Mouse (Mus musculus) urinary bladder, postnatal 14 days (tissue): ENCODE results near the gene Gpsm2.
"Not testable (repeated sequence)": the region's sequence is repeated elsewhere in the genome, so short reads cannot be mapped to it uniquely, and the experiment has no call there.

Source experiments
- DNase-seq: peaks from one replicate; pipeline ENCODE4 v3.0.0; 2021; ENCODE audit warnings: low spot score

The Gpsm2 gene

DNA sequence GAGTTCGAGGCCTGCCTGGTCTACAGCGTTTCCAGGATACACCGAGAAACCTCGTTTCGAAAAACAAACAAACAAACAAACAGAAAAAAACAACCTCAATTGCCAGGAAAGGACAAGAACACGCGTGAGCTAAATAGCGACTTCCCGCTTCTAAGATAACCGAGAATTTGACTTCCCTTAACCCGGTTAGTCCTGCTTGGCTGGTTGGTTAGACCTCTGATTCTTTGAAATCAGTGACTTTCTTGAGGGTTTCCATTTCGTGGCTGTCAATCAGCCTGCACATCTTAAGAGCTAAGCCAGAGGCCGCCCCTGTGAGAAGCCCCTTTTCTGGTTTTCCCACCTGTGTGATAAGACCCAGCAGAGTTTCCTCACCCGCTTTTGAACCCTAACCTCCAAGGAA lies 67.5 kb downstream of the Gpsm2 start:
- peak; percentile 19 for DNase-seq

DNA sequence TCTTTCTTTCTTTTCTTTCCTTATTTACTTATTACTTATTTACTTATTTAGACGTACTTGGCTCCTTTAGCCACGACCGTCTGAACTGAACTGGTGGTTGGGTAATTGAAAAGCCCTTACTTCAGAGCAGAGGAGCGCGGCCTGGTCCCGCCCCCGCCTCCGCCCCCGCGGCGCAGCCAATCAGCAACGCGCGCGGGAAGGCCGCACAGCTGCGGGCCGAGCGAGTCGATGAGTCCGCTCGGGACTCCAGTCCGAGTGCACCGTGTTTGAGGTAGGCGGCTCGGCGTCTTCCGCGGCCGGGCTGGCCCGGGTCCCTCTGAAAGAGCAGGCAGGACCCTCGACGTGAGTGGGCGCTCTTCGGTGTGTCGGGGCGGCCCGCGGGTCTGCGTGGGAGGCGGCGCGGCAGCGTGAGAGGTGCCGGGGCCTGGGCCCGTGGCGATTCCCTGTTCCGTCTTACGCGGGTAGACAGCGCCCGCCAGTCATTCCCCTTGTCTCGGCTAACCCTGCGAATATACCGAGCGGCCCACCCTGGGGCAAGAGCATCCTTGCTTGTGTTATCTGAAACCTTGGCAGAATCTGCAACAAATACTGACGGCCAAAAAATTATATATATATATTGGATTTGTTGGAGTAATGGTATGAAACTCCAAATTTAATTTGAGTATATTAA lies 68.3 kb downstream of the Gpsm2 start, which contains the start of gene Clcc1:
Gene Clcc1 (plus strand): TSS at position 204 of the 670 bp plus-strand sequence.
- peak; percentile 95 for DNase-seq

DNA sequence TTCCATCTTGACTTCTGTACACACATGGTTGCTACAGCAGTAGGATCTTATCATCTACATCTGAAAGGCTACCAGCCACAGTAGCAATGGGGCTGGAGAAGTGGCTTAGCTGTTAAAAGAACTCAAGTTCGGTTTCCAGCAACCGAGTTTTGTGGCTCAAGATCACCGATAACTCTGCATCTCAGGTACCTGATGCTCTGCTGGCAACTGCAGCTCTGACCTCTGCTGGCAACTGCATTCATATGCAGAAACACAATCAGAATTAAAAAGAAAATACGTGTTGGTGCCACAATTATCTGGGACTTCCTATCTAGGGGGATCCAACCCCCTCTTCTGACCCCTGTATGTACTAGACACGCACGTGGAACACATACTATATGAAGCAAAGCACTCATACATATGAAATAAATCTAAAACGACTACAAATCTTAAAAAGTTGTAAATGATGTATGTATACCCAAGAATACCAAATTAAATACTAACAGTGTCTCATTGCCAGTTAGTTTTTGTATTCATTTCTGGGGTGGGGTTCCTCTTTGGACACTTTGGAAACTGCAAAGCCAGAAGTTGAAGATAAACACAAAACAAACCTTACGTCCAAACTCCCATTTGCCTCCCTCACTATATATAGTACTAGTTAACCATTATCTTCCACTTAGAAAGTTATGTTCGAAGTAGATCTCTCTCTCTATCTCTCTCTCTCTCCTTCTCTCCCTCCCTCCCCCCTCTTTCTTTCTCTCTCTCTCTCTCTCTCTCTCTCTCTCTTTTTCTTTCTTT lies 69.1 kb downstream of the Gpsm2 start:
- DNase-seq: no peak

DNA sequence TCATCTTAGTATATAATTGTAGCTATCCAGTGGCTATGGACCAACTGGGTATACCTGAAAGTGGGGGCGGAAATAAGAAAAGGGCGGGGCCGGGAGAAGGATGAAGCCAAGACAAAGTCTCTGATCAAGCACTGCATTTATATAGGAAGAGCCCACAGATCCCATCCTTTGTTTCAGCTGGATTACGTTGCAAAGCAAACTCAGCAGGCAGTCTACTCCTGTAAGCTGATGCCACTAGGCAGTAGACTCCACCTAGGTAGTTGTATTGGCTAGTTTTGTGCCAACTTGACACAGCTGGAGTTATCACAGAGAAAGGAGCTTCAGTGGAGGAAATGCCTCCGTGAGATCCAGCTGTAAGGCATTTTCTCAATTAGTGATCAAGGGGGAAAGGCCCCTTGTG lies 74.4 kb downstream of the Gpsm2 start:
- DNase-seq: not testable (repeated sequence)

DNA sequence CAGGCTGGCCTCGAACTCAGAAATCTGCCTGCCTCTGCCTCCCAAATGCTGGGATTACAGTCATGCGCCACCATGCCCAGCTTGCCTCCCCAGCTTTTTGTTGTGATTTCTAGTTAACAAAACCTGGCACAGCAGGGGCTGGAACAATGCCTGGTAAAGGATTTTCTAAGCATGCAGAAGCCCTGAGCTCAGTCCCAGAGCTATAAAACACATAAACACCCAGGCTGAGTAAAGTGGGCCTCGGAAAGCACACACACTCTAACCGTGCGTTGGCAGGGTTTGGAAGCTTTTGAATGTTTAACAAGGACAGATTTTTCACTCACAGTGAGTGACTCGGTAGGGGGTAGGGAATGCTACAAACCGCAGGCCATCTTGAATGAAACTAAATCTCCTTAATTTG lies 76.1 kb downstream of the Gpsm2 start:
- no peak for DNase-seq

DNA sequence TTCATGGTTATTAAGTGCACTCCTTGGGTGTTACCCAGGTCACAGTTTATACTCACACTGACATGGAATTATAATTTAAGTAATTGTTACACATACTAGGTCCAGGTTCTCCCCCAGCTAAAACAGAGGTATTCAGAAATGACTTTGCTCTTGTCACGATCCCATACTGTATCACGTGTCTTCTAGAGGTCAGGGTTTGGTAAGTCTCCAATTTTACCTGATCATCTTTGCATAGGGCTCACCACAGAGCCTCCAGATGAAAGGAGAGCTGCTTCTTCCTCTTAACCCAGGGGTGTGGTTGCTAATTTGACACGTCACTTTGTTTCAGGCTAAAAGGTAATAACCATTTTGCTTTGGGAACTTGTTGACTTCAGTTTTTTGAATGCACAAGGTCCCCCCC lies 77.3 kb downstream of the Gpsm2 start:
- DNase-seq: no peak

DNA sequence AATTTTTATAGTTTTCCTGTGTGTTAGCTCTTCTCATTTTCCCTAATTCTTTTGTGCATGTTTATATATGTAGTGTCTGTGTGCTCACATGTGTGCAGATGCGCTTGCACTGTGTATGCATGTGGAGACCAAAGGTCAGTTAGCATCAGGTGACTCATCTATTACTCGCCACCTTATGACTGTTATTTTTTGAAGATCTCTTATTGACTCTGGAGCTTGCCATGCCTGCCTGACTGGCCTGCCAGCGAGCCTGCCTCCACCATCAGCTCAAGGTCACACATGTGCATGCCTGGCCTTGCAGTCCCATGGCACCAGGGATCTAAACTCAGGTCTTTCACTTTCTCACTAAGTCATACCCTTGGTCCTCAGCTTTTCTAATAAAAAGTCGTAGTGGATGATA lies 81.1 kb downstream of the Gpsm2 start:
- DNase-seq: peak; percentile 26

DNA sequence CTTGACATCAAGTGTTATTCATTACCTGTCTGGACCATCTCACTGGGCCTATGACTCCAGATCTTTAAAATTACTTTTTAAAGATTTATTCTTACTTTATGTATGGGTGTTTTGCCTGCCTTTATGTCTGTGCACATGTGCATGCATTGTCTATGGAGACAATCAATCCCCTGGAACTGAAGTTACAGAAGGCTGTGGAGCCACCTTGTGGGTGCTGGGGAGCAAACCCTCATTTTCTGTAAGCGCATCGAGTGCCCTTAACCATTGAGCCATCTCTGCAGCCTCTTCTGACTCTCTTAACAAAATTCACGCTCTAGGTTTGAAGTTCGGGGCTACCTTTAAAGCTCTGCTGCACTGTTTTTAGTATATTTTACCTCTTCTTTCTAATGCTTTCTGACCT lies 82.7 kb downstream of the Gpsm2 start:
- no peak for DNase-seq

DNA sequence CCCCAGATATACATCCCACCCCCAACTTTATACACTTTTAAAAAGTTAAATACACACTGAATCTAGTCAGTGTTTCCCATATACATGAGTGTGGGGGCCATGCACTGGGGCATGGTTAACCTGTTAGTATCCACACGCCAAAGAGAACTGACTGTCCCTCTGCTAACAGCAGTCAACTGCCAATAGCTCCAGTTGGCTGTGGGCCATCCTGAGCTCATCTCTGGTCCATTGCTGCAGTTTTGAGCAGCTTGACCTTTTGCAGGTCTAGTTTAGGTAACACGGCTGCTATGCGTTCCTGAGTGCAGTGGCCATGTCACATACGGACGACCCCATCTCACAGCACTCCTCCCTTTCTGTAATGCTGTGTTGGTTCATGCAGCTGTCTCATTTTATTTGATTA lies 87.3 kb downstream of the Gpsm2 start:
- no peak for DNase-seq
